Mouse (Mus musculus) heart, embryonic 13.5 days (tissue): ENCODE data around the gene Myo1d. TPM values are rescaled to one million over a fixed set of nuclear protein-coding genes. Genes with fewer than 3 reads are reported as not detected.

Source experiments
- ATAC-seq: fragments of 200-750 bp; cut with Nextera tagmentation; 2 replicates; pipeline ENCODE4 v1.8.0; 2017; ENCODE audit warnings: moderate TSS enrichment; ENCODE audit not compliant: insufficient number of reproducible peaks, low FRiP score, low TSS enrichment; ENCODE audit errors: extremely low read depth
- H3K27ac ChIP-seq: fragments of 300-500 bp; sonication (generic); replicated peaks from 2 replicates; pipeline ENCODE4 v1.5.1; 2015; ENCODE audit warnings: moderate library complexity, mild to moderate bottlenecking, inconsistent platforms
- H3K27me3 ChIP-seq: fragments of 300-500 bp; sonication (generic); replicated peaks from 2 replicates; pipeline ENCODE4 v1.6.1; 2015; ENCODE audit warnings: mild to moderate bottlenecking, inconsistent platforms
- H3K36me3 ChIP-seq: fragments of 300-500 bp; sonication (generic); 2 replicates; pipeline ENCODE4 v1.6.1; 2015; ENCODE audit warnings: mild to moderate bottlenecking, inconsistent platforms
- H3K4me1 ChIP-seq: fragments of 300-500 bp; sonication (generic); 2 replicates; pipeline ENCODE4 v1.6.1; 2015; ENCODE audit warnings: inconsistent platforms
- H3K4me2 ChIP-seq: fragments of 300-500 bp; sonication (generic); 2 replicates; pipeline ENCODE4 v1.6.1; 2015; ENCODE audit warnings: inconsistent platforms, mild to moderate bottlenecking, moderate library complexity
- H3K4me3 ChIP-seq: fragments of 300-500 bp; sonication (generic); 2 replicates; pipeline ENCODE4 v1.5.1; 2015; ENCODE audit warnings: moderate library complexity, mild to moderate bottlenecking, inconsistent platforms
- H3K9ac ChIP-seq: fragments of 300-500 bp; sonication (generic); 2 replicates; pipeline ENCODE4 v1.6.1; 2015; ENCODE audit warnings: inconsistent platforms, mild to moderate bottlenecking, moderate library complexity
- H3K9me3 ChIP-seq: fragments of 300-500 bp; sonication (generic); 2 replicates; pipeline ENCODE4 v1.6.1; 2016; ENCODE audit warnings: inconsistent platforms
- WGBS: fragments of 180-500 bp; shearing (Covaris S2); methylation state at CpG from one replicate; pipeline ENCODE4 v1.1.7; 2015; ENCODE audit warnings: mixed read lengths; 5-methylcytosine and 5-hydroxymethylcytosine counted together
- polyA plus RNA-seq: library from polyadenylated mRNA; unstranded; fragments of >200 nt; fragmentation: Nextera tagmentation; extraction: Ambion mirVana; gene quantifications from 2 replicates; pipeline ENCODE4 v1.2.1, GENCODE M21; 2015

Gene Myo1d
- polyA plus RNA-seq, 1 experiment from 2014 or later: 9.1 TPM

- peak overlapping the region; percentile 71 for H3K4me3 ChIP-seq
- no peaks in the 10 kb centered on the region for H3K36me3 ChIP-seq
- no peaks in the 10 kb centered on the region for H3K27me3 ChIP-seq
- H3K4me1 ChIP-seq: peaks cover 33% of the 10 kb centered on the region
- WGBS: 5% methylated on average over 18 of the region's 18 CpGs
- peak overlapping the region; percentile 73 for H3K27ac ChIP-seq
- no peaks in the 10 kb centered on the region for H3K9me3 ChIP-seq
- no peak for ATAC-seq
- peak overlapping the region; percentile 92 for H3K4me2 ChIP-seq
- peak overlapping the region; percentile 87 for H3K9ac ChIP-seq
These were observed 804 bp downstream of the Myo1d start for GRCm38 (mm10) chr11:80778916-80779526.

GRCm38 (mm10) chr11:80778157-80778556, 1.7 kb downstream of the Myo1d start:
- WGBS: 64% methylated on average over 6 of the region's 6 CpGs
- peak overlapping the region; percentile 92 for H3K4me2 ChIP-seq
- no peak for ATAC-seq

GRCm38 (mm10) chr11:80777708-80778107, 2.1 kb downstream of the Myo1d start:
- WGBS: 84% methylated on average over 2 of the region's 2 CpGs
- Histone ChIP-seq H3K9ac (no peak overlapping the region), H3K27me3 (no peaks in the 10 kb centered on the region), H3K4me2 (peak overlapping the region; percentile 92), H3K36me3 (no peaks in the 10 kb centered on the region), H3K9me3 (no peaks in the 10 kb centered on the region), H3K4me3 (no peak overlapping the region), H3K4me1 (peaks cover 39% of the 10 kb centered on the region), H3K27ac (no peak overlapping the region)
- ATAC-seq: no peak

More at GRCm38 (mm10) chr11:80778157-80778556, 1.7 kb downstream of the Myo1d start:
- H3K9me3 ChIP-seq: no peaks in the 10 kb centered on the region
- H3K9ac ChIP-seq: peak overlapping the region; percentile 45; the same call in 1 of the 2 replicates
- H3K27ac ChIP-seq: 0 out of 2 replicates have a peak overlapping the region, but pooled peaks have one; percentile 12
- peaks cover 34% of the 10 kb centered on the region for H3K4me1 ChIP-seq
- H3K36me3 ChIP-seq: no peaks in the 10 kb centered on the region
- no peaks in the 10 kb centered on the region for H3K27me3 ChIP-seq
- H3K4me3 ChIP-seq: peak overlapping the region; percentile 24

GRCm38 (mm10) chr11:80775535-80775934, 4.3 kb downstream of the Myo1d start:
- 59% methylated on average over 3 of the region's 3 CpGs for WGBS
- H3K27me3 ChIP-seq: no peaks in the 10 kb centered on the region
- no peak overlapping the region for H3K4me2 ChIP-seq
- H3K9ac ChIP-seq: no peak overlapping the region
- no peak overlapping the region for H3K27ac ChIP-seq
- H3K9me3 ChIP-seq: no peaks in the 10 kb centered on the region
- peaks cover 42% of the 10 kb centered on the region for H3K4me1 ChIP-seq
- no peaks in the 10 kb centered on the region for H3K36me3 ChIP-seq
- no peak overlapping the region for H3K4me3 ChIP-seq
- no peak for ATAC-seq

GRCm38 (mm10) chr11:80772595-80773210, 7.1 kb downstream of the Myo1d start:
- 32% methylated on average over 6 of the region's 6 CpGs for WGBS
- no peak overlapping the region for H3K4me3 ChIP-seq
- no peaks in the 10 kb centered on the region for H3K9me3 ChIP-seq
- H3K4me2 ChIP-seq: peak overlapping the region; percentile 18
- peaks cover 25% of the 10 kb centered on the region for H3K4me1 ChIP-seq
- no peak overlapping the region for H3K27ac ChIP-seq
- no peak for ATAC-seq
- no peak overlapping the region for H3K9ac ChIP-seq
- no peaks in the 10 kb centered on the region for H3K27me3 ChIP-seq
- H3K36me3 ChIP-seq: no peaks in the 10 kb centered on the region

- H3K27ac ChIP-seq: no peak overlapping the region
- no peak for ATAC-seq
- no peak overlapping the region for H3K9ac ChIP-seq
- no peaks in the 10 kb centered on the region for H3K9me3 ChIP-seq
- H3K36me3 ChIP-seq: no peaks in the 10 kb centered on the region
- peaks cover 31% of the 10 kb centered on the region for H3K4me1 ChIP-seq
- no peak overlapping the region for H3K4me2 ChIP-seq
- no peaks in the 10 kb centered on the region for H3K27me3 ChIP-seq
- 74% methylated on average over 5 of the region's 5 CpGs for WGBS
- H3K4me3 ChIP-seq: no peak overlapping the region
These were observed 8.1 kb downstream of the Myo1d start for GRCm38 (mm10) chr11:80771596-80772250.

- no peaks in the 10 kb centered on the region for H3K9me3 ChIP-seq
- no peak for ATAC-seq
These were observed 8.6 kb downstream of the Myo1d start for GRCm38 (mm10) chr11:80771186-80771585.

GRCm38 (mm10) chr11:80767320-80767617, 12.6 kb downstream of the Myo1d start:
- Histone ChIP-seq H3K4me3 (no peak overlapping the region), H3K27me3 (no peaks in the 10 kb centered on the region), H3K36me3 (no peaks in the 10 kb centered on the region), H3K27ac (no peak overlapping the region), H3K4me1 (peaks cover 17% of the 10 kb centered on the region), H3K9ac (no peak overlapping the region), H3K9me3 (no peaks in the 10 kb centered on the region), H3K4me2 (no peak overlapping the region)
- 61% methylated on average over 3 of the region's 3 CpGs for WGBS
- no peak for ATAC-seq

More at GRCm38 (mm10) chr11:80771186-80771585, 8.6 kb downstream of the Myo1d start:
- Histone ChIP-seq H3K36me3 (no peaks in the 10 kb centered on the region), H3K4me1 (peaks cover 37% of the 10 kb centered on the region), H3K4me3 (no peak overlapping the region), H3K27ac (no peak overlapping the region), H3K27me3 (no peaks in the 10 kb centered on the region), H3K9ac (no peak overlapping the region), H3K4me2 (no peak overlapping the region)
- 89% methylated on average over 3 of the region's 3 CpGs for WGBS

- H3K27ac ChIP-seq: no peak overlapping the region
- H3K4me3 ChIP-seq: no peak overlapping the region
- peaks cover 22% of the 10 kb centered on the region for H3K4me1 ChIP-seq
- no peaks in the 10 kb centered on the region for H3K27me3 ChIP-seq
- no peaks in the 10 kb centered on the region for H3K36me3 ChIP-seq
- ATAC-seq: no peak
- no peak overlapping the region for H3K4me2 ChIP-seq
- 45% methylated on average over 6 of the region's 6 CpGs for WGBS
- no peak overlapping the region for H3K9ac ChIP-seq
- H3K9me3 ChIP-seq: no peaks in the 10 kb centered on the region
These were observed 13.1 kb downstream of the Myo1d start for GRCm38 (mm10) chr11:80766472-80767319.

- Histone ChIP-seq H3K4me1 (peaks cover 27% of the 10 kb centered on the region), H3K4me3 (no peak overlapping the region), H3K9ac (no peak overlapping the region), H3K27ac (no peak overlapping the region), H3K4me2 (no peak overlapping the region), H3K9me3 (no peaks in the 10 kb centered on the region), H3K27me3 (no peaks in the 10 kb centered on the region), H3K36me3 (no peaks in the 10 kb centered on the region)
- 86% methylated on average over 4 of the region's 4 CpGs for WGBS
- ATAC-seq: no peak
These were observed 13.8 kb downstream of the Myo1d start for GRCm38 (mm10) chr11:80766068-80766467.

- H3K27ac ChIP-seq: no peak overlapping the region
- WGBS: 63% methylated on average over 4 of the region's 4 CpGs
- ATAC-seq: no peak
- no peaks in the 10 kb centered on the region for H3K36me3 ChIP-seq
- no peak overlapping the region for H3K4me3 ChIP-seq
- H3K27me3 ChIP-seq: no peaks in the 10 kb centered on the region
- H3K4me2 ChIP-seq: no peak overlapping the region
- no peak overlapping the region for H3K9ac ChIP-seq
- no peaks in the 10 kb centered on the region for H3K9me3 ChIP-seq
- H3K4me1 ChIP-seq: peaks cover 22% of the 10 kb centered on the region
These were observed 17.8 kb downstream of the Myo1d start for GRCm38 (mm10) chr11:80762066-80762465.
